Mouse (Mus musculus) midbrain, embryonic 13.5 days (tissue): ENCODE measurements around the gene Rab22a. TPM values are rescaled to one million over a fixed set of nuclear protein-coding genes. Genes with fewer than 3 reads are reported as not detected.
"Not testable (repeated sequence)": the region's sequence is repeated elsewhere in the genome, so short reads cannot be mapped to it uniquely, and the experiment has no call there.

Experiments used
- ATAC-seq: fragments of 200-750 bp; cut with Nextera tagmentation; 2 replicates; pipeline ENCODE4 v1.8.0; 2017; ENCODE audit warnings: mild to moderate bottlenecking, moderate TSS enrichment, moderate library complexity
- H3K27ac ChIP-seq: fragments of 300-500 bp; sonication (generic); 2 replicates; pipeline ENCODE4 v1.5.1; 2015; ENCODE audit warnings: inconsistent platforms, mild to moderate bottlenecking, moderate library complexity
- H3K27me3 ChIP-seq: fragments of 300-500 bp; sonication (generic); 2 replicates; pipeline ENCODE4 v1.6.1; 2015; ENCODE audit warnings: mild to moderate bottlenecking, inconsistent platforms
- H3K36me3 ChIP-seq: fragments of 300-500 bp; sonication (generic); 2 replicates; pipeline ENCODE4 v1.6.1; 2015; ENCODE audit warnings: mild to moderate bottlenecking, inconsistent platforms
- H3K4me1 ChIP-seq: fragments of 300-500 bp; sonication (generic); replicated peaks from 2 replicates; pipeline ENCODE4 v1.6.1; 2015; ENCODE audit warnings: inconsistent platforms
- H3K4me2 ChIP-seq: fragments of 300-500 bp; sonication (generic); replicated peaks from 2 replicates; pipeline ENCODE4 v1.6.1; 2015; ENCODE audit warnings: moderate library complexity, mild to moderate bottlenecking, inconsistent platforms
- H3K4me3 ChIP-seq: fragments of 300-500 bp; sonication (generic); replicated peaks from 2 replicates; pipeline ENCODE4 v1.5.1; 2015; ENCODE audit warnings: mild to moderate bottlenecking, inconsistent platforms
- H3K9ac ChIP-seq: fragments of 300-500 bp; sonication (generic); replicated peaks from 2 replicates; pipeline ENCODE4 v1.6.1; 2015; ENCODE audit warnings: mild to moderate bottlenecking, inconsistent platforms
- H3K9me3 ChIP-seq: fragments of 300-500 bp; sonication (generic); 2 replicates; pipeline ENCODE4 v1.6.1; 2016; ENCODE audit warnings: mild to moderate bottlenecking, inconsistent platforms
- WGBS: fragments of 180-500 bp; shearing (Covaris S2); methylation state at CpG from one replicate; pipeline ENCODE4 v1.1.7; 2015; 5-methylcytosine and 5-hydroxymethylcytosine counted together
- polyA plus RNA-seq: library from polyadenylated mRNA; unstranded; fragments of >200 nt; fragmentation: Nextera tagmentation; extraction: Ambion mirVana; gene quantifications from 2 replicates; pipeline ENCODE4 v1.2.1, GENCODE M21; 2015

The Rab22a gene
- polyA plus RNA-seq, 1 experiment from 2014 or later, result 32.8 TPM

DNA sequence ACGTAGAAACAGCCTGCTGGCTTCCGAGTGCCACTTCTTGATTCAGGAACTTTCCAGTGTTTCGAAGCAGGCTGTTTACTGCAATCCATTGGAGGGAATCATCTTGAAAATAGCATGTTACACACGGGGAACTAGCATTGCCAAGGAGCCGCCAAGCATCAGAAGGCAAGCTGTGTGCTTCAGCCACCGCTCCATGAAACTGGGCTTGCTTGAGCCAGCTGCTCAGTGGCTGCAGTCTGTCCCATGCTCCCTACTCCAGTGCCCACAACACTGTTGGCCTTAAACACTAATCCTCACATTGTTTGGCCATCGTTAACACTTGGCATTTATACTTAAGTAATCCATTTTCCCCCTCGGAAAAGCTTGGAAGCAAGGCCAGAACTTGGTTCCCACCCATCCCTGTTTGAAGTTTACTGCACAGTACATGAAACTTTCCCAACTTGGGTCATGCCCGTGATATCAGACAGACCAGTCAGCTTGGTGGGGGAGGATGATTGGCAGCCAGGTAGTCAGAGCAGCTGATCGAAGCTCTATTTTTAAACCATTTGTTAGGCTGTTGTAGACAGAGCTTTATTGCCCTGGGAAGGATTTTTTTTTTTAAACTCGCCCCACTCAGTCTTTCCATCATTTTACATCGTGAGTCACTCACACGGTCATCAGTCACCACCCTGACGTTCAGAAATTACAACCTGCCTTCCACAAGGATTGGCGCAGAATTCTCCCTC lies 46.4 kb downstream of the Rab22a start:
- H3K9ac ChIP-seq, result no peak overlapping the region
- 89% methylated on average over 15 of the region's 15 CpGs for WGBS
- no peaks in the 10 kb centered on the region for H3K9me3 ChIP-seq
- no peak overlapping the region for H3K27ac ChIP-seq
- ATAC-seq, result no peak
- no peaks in the 10 kb centered on the region for H3K27me3 ChIP-seq
- H3K4me2 ChIP-seq, result no peak overlapping the region
- peaks cover 35% of the 10 kb centered on the region for H3K36me3 ChIP-seq
- H3K4me1 ChIP-seq, result no peaks in the 10 kb centered on the region
- H3K4me3 ChIP-seq, result no peak overlapping the region

DNA sequence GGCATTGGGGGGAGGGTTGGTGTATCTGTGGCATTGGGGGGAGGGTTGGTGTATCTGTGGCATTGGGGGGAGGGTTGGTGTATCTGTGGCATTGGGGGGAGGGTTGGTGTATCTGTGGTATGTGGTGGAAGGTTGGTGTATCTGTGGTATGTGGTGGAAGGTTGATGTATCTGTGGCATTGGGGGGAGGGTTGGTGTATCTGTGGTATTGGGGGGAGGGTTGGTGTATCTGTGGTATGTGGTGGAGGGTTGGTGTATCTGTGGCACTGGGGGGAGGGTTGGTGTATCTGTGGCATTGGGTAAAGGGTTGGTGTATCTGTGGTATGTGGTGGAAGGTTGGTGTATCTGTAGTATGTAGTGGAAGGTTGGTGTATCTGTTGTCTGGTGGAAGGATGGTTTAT lies 48.1 kb downstream of the Rab22a start:
- not testable (repeated sequence) for H3K9ac ChIP-seq, H3K27me3 ChIP-seq, ATAC-seq, H3K4me2 ChIP-seq, H3K4me1 ChIP-seq, H3K9me3 ChIP-seq, H3K4me3 ChIP-seq, H3K27ac ChIP-seq
- peaks cover 20% of the 10 kb centered on the region for H3K36me3 ChIP-seq

DNA sequence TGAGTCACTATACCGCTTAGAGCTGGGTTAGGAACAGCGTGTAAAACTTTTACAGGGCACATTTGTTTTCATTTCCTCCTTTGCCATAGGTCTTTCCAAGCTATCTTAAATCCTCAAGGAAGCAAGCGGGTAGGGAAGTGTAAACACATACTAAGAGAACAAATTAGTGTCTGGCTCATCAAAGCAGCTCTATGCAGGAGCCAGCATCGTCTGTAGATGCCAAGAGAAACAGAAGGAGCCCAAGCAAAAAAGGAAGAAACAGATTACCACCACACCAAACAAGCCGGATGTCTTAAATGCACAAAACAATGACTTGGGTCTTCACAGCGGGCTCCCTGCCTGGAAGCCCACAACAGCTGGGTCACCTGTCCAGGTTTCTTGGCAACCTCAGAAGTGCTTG lies 50.6 kb downstream of the Rab22a start:
- Histone ChIP-seq H3K27me3 (no peaks in the 10 kb centered on the region), H3K4me3 (no peak overlapping the region), H3K4me2 (no peak overlapping the region), H3K27ac (no peak overlapping the region), H3K36me3 (peaks cover 5% of the 10 kb centered on the region), H3K4me1 (peaks cover 17% of the 10 kb centered on the region), H3K9ac (no peak overlapping the region), H3K9me3 (no peaks in the 10 kb centered on the region)
- 81% methylated on average over 6 of the region's 6 CpGs for WGBS
- no peak for ATAC-seq

DNA sequence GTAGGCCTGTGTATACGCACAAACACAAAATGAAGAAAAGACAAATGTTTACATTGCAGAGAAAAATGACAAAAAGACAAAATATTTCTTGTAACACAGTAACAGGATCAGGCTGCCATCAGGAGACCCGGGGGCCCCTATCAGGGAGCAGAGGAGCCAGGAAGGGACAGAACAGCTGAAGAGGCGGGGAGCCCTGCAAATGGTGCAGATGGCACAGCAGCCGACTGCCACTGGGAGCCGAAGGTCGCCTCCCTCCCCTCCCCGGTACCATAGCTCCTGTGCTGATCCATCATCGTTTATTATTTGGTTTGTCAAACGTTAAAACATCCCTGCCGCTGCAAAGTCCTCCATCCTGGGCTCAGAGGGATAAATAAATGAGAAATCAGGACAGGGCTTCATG lies 53.1 kb downstream of the Rab22a start:
- no peaks in the 10 kb centered on the region for H3K27me3 ChIP-seq
- peak overlapping the region; percentile 44; the same call in 1 of the 2 replicates for H3K27ac ChIP-seq
- no peak overlapping the region for H3K4me3 ChIP-seq
- H3K4me1 ChIP-seq, result peaks cover 20% of the 10 kb centered on the region
- H3K9me3 ChIP-seq, result no peaks in the 10 kb centered on the region
- H3K9ac ChIP-seq, result no peak overlapping the region
- no peak overlapping the region for H3K4me2 ChIP-seq
- peaks cover 5% of the 10 kb centered on the region for H3K36me3 ChIP-seq
- ATAC-seq, result no peak
- 56% methylated on average over 10 of the region's 10 CpGs for WGBS

DNA sequence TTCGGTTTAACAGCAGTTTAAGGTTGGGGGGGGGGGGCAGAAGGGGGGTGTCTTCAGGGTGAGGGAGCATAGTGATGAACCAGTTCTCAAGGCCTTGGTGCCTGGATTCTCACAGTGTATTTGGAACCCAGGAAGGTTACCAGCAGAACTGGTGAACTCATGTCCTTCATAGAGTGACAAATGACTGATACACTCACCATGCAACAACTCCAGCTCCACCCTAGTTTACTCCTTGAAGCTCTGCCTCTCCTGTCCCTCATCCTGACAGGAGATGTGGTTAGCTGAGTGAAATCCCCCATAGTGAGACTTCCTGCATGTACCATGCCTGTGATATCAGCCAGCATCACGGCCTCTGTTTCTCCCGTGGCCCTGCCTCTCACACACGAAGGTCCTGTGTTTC lies 53.7 kb downstream of the Rab22a start:
- H3K27me3 ChIP-seq, result no peaks in the 10 kb centered on the region
- 84% methylated on average over 4 of the region's 4 CpGs for WGBS
- no peak for ATAC-seq
- H3K4me3 ChIP-seq, result no peak overlapping the region
- H3K4me2 ChIP-seq, result no peak overlapping the region
- peaks cover 20% of the 10 kb centered on the region for H3K4me1 ChIP-seq
- H3K9me3 ChIP-seq, result no peaks in the 10 kb centered on the region
- no peak overlapping the region for H3K9ac ChIP-seq
- peaks cover 2% of the 10 kb centered on the region for H3K36me3 ChIP-seq
- peak overlapping the region; percentile 39; the same call in 1 of the 2 replicates for H3K27ac ChIP-seq

DNA sequence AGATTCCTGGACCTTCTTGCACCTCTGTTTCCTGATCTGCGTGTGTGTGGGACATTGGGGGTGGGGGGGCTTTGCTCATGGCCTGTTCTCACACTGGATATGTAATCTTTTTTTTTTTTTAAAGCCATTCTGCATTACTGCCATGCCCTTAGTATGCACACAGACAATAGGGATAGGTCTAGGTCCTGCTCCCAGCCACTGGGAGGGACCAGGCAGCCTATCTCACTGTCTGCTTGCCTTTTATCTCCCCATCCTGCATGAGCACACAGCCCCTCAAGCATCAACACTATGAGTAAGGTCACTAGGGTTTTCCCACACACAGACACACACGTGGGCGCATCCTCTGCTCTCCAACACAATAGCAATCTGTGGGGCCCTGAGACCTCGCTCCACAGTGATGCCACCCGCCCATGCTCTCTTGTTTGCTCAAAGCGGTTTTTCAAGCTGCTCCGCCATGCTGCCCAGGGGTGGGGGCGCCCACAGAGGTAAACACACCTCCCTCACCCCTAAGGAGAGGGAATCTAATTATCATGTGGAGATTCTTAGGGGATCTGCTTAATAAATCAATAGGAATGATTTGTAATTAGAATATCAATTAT lies 55.2 kb downstream of the Rab22a start:
- H3K4me2 ChIP-seq, result no peak overlapping the region
- H3K36me3 ChIP-seq, result no peaks in the 10 kb centered on the region
- 40% methylated on average over 8 of the region's 8 CpGs for WGBS
- no peak overlapping the region for H3K4me3 ChIP-seq
- H3K27me3 ChIP-seq, result no peaks in the 10 kb centered on the region
- ATAC-seq, result peak; percentile 61
- H3K4me1 ChIP-seq, result peaks cover 20% of the 10 kb centered on the region
- no peak overlapping the region for H3K9ac ChIP-seq
- H3K27ac ChIP-seq, result peak overlapping the region; percentile 62
- H3K9me3 ChIP-seq, result no peaks in the 10 kb centered on the region

DNA sequence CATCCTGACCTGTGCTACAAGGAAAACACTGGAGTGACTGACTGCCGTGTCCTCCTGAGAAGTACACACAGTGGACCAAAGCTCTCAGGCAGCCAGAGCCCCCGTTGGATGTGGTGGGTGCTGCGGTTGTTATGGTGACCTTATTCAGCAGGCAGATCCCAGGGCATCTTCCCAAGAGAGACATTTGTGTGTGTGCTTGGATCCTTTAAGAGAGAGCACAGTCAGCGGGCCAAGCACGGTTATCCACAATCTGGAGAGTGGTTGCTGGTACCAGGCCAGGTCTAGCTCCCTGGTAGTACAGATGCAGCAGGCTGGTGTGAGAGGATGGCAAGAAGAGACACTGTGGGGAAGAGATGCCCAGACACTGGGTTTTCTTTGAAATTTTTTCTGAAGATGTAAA lies 57.4 kb downstream of the Rab22a start:
- H3K27ac ChIP-seq, result no peak overlapping the region

DNA sequence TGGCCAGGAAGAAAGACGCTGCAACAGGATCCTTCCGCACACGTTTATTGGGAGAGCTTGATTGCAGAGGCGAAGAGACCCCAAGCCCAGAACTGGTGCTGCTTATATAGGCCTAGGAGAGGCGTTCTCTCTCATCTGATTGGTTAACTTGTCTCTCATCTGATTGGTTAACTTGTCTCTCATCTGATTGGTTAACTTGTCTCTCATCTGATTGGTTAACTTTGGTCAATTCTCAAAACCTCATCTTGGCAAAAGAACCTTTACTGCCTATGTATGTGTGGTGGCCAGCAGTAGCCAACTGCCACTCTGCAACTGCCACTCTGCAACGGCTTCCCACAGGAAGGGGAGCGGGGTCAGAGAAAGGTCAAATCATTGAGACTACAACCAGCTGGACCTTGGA lies 59.6 kb downstream of the Rab22a start, which contains the start of gene 1700010B08Rik:
1700010B08Rik (plus strand) TSS at position 301 of the 400 bp plus-strand sequence.
- H3K36me3 ChIP-seq, H3K27me3 ChIP-seq, H3K9me3 ChIP-seq, H3K4me3 ChIP-seq, H3K9ac ChIP-seq, ATAC-seq, H3K4me2 ChIP-seq, H3K27ac ChIP-seq: not testable (repeated sequence)
- peaks cover 13% of the 10 kb centered on the region for H3K4me1 ChIP-seq
- WGBS, result 91% methylated on average over 6 of the region's 7 CpGs

More for the DNA sequence above, 57.4 kb downstream of the Rab22a start:
- Histone ChIP-seq H3K9ac (no peak overlapping the region), H3K4me3 (no peak overlapping the region), H3K9me3 (no peaks in the 10 kb centered on the region), H3K4me1 (peaks cover 20% of the 10 kb centered on the region), H3K27me3 (no peaks in the 10 kb centered on the region), H3K36me3 (no peaks in the 10 kb centered on the region), H3K4me2 (no peak overlapping the region)
- ATAC-seq, result no peak
- 87% methylated on average over 5 of the region's 5 CpGs for WGBS

DNA sequence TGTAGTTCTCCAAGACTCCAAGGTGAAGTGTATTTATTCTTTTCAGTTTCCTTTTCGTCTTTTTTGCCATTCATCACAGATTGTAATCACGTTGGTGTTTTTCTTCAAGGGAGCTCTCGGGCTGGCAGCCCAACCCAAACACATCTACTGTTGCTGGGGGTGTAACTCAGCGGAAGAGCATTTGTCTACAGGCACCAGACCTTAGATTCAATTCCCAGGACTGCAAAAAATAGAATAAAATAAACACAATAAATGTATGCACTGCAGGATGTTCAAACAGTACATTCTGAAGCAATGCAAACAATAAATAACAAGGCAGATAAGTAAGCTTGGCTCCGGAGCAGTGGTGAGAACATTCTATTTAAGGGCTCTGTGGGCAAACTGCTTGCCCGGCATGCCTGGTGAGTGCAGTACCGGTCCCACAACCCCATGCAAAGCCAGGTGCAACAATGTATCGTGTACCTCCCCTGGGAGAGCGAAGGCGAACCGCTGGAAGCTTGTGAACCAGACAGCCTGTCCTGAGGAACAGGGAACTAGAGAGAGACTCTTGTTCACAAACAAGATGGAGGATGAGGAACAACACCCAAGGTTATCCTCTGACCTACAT lies 62.8 kb downstream of the Rab22a start:
- H3K27me3 ChIP-seq, result no peaks in the 10 kb centered on the region
- ATAC-seq, result no peak
- 0 out of 2 replicates have a peak, but pooled peaks cover 4% of the 10 kb centered on the region for H3K4me1 ChIP-seq
- H3K9me3 ChIP-seq, result no peaks in the 10 kb centered on the region
- H3K36me3 ChIP-seq, result no peaks in the 10 kb centered on the region
- no peak overlapping the region for H3K27ac ChIP-seq
- H3K9ac ChIP-seq, result no peak overlapping the region
- no peak overlapping the region for H3K4me2 ChIP-seq
- H3K4me3 ChIP-seq, result no peak overlapping the region
- WGBS, result 75% methylated on average over 11 of the region's 11 CpGs

DNA sequence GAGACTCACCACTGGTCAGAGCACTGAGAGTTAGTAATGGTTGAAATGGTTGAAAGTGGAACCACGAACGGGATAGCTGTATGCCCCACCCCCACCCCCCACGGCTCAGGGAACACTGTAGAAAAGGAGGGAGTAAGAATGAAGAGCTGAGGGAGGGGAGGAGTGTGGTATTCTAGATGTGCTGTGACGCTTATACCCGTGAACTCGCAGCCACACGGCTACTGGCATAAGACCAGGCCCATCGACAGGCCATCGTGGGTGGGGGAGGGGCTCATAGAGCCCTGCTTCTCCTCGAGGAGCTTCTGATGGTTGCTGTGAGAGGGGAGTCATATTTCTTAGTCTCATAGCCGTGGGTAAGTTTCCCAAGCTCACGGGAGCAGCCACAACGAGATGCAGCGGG lies 64.8 kb downstream of the Rab22a start:
- Histone ChIP-seq H3K4me3 (no peak overlapping the region), H3K27me3 (no peaks in the 10 kb centered on the region), H3K4me1 (0 out of 2 replicates have a peak, but pooled peaks cover 4% of the 10 kb centered on the region), H3K4me2 (no peak overlapping the region), H3K27ac (no peak overlapping the region), H3K9me3 (no peaks in the 10 kb centered on the region), H3K9ac (no peak overlapping the region), H3K36me3 (no peaks in the 10 kb centered on the region)
- ATAC-seq, result no peak
- 55% methylated on average over 14 of the region's 14 CpGs for WGBS

DNA sequence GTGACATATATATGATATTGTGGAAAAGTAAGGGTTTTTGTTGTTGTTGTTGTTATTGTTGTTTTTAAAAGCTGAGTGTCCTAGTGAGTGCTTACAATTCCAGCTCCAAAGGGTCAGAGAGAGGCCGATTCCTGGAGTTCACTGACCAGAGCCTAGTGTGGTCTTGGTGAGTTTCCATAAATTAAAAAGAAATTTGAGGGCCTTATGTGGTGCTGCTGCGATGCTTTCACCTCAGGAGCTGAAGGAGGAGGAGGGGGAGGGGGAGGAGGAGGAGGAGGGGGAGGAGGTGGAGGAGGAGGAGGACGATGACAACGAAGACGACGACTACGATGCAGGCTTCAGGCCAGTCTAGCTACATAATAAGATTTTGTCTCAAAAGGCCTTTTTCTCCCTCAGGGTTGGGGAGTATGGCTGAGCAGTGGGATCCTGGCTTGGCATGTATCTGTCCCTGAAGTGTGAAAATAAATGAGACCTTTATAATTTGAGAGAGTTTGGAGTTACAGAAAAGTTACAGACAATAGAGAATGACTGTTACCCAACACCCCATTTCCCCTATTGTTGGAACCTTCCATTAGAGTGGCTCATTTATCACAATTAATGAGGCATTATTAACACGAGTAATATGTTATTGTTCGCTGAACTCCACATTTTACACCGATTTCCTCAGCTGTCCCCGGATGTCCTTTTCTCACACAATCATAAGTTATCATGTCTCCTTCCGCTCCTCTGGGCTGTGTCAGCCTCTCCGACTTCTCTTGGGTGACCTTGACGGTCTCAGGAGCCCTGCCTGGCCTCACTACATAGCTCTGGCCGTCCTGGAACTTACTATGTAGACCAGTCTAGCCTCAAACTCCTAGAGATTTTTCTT lies 65.6 kb downstream of the Rab22a start:
- no peaks in the 10 kb centered on the region for H3K9me3 ChIP-seq
- no peak for ATAC-seq
- H3K36me3 ChIP-seq, result no peaks in the 10 kb centered on the region
- no peak overlapping the region for H3K9ac ChIP-seq
- H3K4me3 ChIP-seq, result no peak overlapping the region
- H3K27ac ChIP-seq, result no peak overlapping the region
- peaks cover 7% of the 10 kb centered on the region; the same call in 1 of the 2 replicates for H3K4me1 ChIP-seq
- no peak overlapping the region for H3K4me2 ChIP-seq
- H3K27me3 ChIP-seq, result no peaks in the 10 kb centered on the region
- WGBS, result 72% methylated on average over 15 of the region's 15 CpGs

DNA sequence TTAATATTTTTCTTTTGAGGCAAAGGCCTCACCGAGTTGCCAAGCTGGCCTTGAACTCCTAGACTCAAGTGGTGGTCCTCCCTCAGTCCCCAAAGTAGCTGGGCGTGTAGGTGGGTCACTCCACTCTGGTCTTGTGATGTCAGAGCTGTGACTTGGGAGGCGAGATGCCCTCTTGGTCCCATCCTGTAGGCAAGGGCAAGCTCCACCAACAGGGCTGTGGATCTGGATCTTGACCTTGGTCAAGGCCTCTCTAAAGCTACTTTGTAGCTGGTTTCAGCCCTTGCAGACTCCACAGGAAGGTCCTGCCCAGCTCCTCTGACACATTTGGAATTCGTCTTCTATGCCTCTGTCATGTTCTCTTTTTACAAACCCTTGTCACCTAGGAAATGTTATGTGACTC lies 66.3 kb downstream of the Rab22a start:
- ATAC-seq, result no peak
- Histone ChIP-seq H3K36me3 (no peaks in the 10 kb centered on the region), H3K4me1 (peaks cover 13% of the 10 kb centered on the region), H3K4me3 (no peak overlapping the region), H3K9me3 (no peaks in the 10 kb centered on the region), H3K27ac (no peak overlapping the region), H3K27me3 (no peaks in the 10 kb centered on the region), H3K4me2 (no peak overlapping the region), H3K9ac (no peak overlapping the region)
- WGBS, result 89% methylated on average over 4 of the region's 4 CpGs
